Mouse (Mus musculus) forebrain, embryonic 11.5 days (tissue): ENCODE results near the gene Chst4. TPM values are rescaled to one million over a fixed set of nuclear protein-coding genes. Genes with fewer than 3 reads are reported as not detected.

Experiments used
- ATAC-seq: fragments of 200-750 bp; cut with Nextera tagmentation; replicated peaks from 2 replicates; pipeline ENCODE4 v1.8.0; 2017; ENCODE audit warnings: moderate TSS enrichment; ENCODE audit not compliant: low FRiP score
- DNase-seq: peaks from one replicate; pipeline ENCODE4 v3.0.0-alpha.2; 2017; ENCODE audit warnings: low spot score
- H3K27ac ChIP-seq: fragments of 300-500 bp; sonication (generic); 2 replicates; pipeline ENCODE4 v1.5.1; 2014; ENCODE audit warnings: low read depth, low read length
- H3K27me3 ChIP-seq: fragments of 300-500 bp; sonication (generic); 2 replicates; pipeline ENCODE4 v1.6.1; 2014; ENCODE audit warnings: mild to moderate bottlenecking, low read length, mixed read lengths; ENCODE audit not compliant: control insufficient read depth, insufficient read depth
- H3K36me3 ChIP-seq: fragments of 300-500 bp; sonication (generic); 2 replicates; pipeline ENCODE4 v1.6.1; 2014; ENCODE audit warnings: mild to moderate bottlenecking, low read length, moderate library complexity, mixed read lengths; ENCODE audit not compliant: control insufficient read depth, insufficient read depth
- H3K4me1 ChIP-seq: fragments of 300-500 bp; sonication (generic); replicated peaks from 2 replicates; pipeline ENCODE4 v1.6.1; 2014; ENCODE audit warnings: low read length, mixed read lengths; ENCODE audit not compliant: control insufficient read depth, insufficient read depth
- H3K4me2 ChIP-seq: fragments of 300-500 bp; sonication (generic); 2 replicates; pipeline ENCODE4 v1.6.1; 2014; ENCODE audit warnings: low read depth, mild to moderate bottlenecking, low read length, moderate library complexity, mixed read lengths; ENCODE audit not compliant: severe bottlenecking
- H3K4me3 ChIP-seq: fragments of 300-500 bp; sonication (generic); 2 replicates; pipeline ENCODE4 v1.5.1; 2014; ENCODE audit warnings: low read depth, low read length
- H3K9ac ChIP-seq: fragments of 300-500 bp; sonication (generic); 2 replicates; pipeline ENCODE4 v1.6.1; 2014; ENCODE audit warnings: low read length
- H3K9me3 ChIP-seq: fragments of 300-500 bp; sonication (generic); 2 replicates; pipeline ENCODE4 v1.6.1; 2016; ENCODE audit warnings: low read length, mixed read lengths; ENCODE audit not compliant: control insufficient read depth
- WGBS: fragments of 180-500 bp; shearing (Covaris S2); extraction: QIAGEN DNeasy Blood & Tissue Kit; methylation state at CpG from one replicate; pipeline ENCODE4 v1.1.7; 2014; 5-methylcytosine and 5-hydroxymethylcytosine counted together
- polyA plus RNA-seq: library from polyadenylated mRNA; unstranded; fragments of >200 nt; fragmentation: Nextera tagmentation; extraction: Ambion mirVana; gene quantifications from 2 replicates; pipeline ENCODE4 v1.2.1, GENCODE M21; 2014

Chst4 gene
- polyA plus RNA-seq = not detected in 2 replicates

DNA sequence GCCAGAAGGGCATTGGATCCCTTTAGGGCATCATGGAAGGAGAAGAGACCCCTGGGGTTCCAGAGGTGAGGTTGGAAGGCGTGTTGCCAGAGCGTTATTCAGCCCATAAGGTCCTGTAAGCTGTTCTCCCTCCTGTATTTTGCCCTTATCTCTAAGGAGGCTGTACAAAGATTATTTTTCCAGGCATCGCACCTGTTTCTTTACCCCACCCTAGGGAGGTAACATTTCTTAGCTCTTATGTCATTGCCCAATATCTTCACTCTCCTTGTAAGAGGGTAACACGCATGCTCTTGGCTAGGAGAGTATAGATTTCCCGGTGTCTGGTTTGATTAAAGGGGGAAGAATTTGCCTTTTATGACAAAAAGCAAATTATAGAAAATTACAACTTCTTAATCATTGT, at the start of gene Chst4:
Chst4 (minus strand) TSS at position 82 of the 400 bp plus-strand sequence.
- Histone ChIP-seq H3K27ac (no peak within 1 kb of the TSS), H3K4me2 (no peak within 1 kb of the TSS), H3K4me3 (no peak within 1 kb of the TSS), H3K36me3 (no peaks in the 10 kb centered on the region), H3K9me3 (peaks cover 3% of the 10 kb centered on the region; the same call in 1 of the 2 replicates), H3K4me1 (no peaks in the 10 kb centered on the region), H3K27me3 (no peaks in the 10 kb centered on the region), H3K9ac (no peak within 1 kb of the TSS)
- DNase-seq (no peak), ATAC-seq (no peak)
- 87% methylated on average over 5 of the region's 5 CpGs for WGBS

DNA sequence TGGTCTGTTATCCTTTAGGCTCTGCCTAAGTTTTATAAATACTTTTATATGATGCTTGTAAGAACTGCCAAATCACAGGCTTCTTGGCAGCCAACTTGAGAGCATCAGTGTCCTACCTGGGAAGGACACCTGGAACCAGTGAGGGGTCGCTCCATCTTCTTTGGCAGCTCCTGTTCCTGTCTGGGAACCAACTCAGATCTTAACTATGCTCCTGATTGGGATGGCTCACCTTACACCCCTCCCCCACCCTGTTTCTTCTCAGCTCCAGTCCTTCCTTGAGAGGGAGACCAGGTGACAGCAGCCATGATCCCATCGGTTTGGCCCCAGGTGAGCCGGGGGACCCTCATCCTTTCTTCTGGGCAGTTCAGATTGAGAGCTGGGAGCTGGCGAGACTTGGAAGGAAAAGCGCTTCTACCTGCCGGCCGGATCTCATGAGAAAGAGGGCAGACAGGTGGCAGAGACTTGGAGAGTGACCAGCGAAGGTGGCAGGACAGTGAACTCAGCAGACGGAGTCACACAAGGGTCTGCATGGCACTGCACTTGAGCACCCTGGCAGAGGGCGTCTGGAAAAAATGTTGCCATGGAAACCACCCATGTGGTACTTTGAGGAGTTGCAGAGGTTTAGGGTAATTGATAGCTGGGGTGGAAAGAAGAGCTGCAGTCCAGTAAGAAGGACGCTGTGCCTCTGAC, 43.0 kb upstream of the Chst4 start:
- 81% methylated on average over 11 of the region's 11 CpGs for WGBS
- H3K4me3 ChIP-seq = no peak overlapping the region
- ATAC-seq = no peak
- H3K27ac ChIP-seq = no peak overlapping the region
- H3K9ac ChIP-seq = no peak overlapping the region
- H3K9me3 ChIP-seq = no peaks in the 10 kb centered on the region
- no peak overlapping the region for H3K4me2 ChIP-seq
- H3K4me1 ChIP-seq = peaks cover 2% of the 10 kb centered on the region; the same call in 1 of the 2 replicates
- no peaks in the 10 kb centered on the region; the same call in 1 of the 2 replicates for H3K36me3 ChIP-seq
- H3K27me3 ChIP-seq = no peaks in the 10 kb centered on the region
- DNase-seq = no peak

DNA sequence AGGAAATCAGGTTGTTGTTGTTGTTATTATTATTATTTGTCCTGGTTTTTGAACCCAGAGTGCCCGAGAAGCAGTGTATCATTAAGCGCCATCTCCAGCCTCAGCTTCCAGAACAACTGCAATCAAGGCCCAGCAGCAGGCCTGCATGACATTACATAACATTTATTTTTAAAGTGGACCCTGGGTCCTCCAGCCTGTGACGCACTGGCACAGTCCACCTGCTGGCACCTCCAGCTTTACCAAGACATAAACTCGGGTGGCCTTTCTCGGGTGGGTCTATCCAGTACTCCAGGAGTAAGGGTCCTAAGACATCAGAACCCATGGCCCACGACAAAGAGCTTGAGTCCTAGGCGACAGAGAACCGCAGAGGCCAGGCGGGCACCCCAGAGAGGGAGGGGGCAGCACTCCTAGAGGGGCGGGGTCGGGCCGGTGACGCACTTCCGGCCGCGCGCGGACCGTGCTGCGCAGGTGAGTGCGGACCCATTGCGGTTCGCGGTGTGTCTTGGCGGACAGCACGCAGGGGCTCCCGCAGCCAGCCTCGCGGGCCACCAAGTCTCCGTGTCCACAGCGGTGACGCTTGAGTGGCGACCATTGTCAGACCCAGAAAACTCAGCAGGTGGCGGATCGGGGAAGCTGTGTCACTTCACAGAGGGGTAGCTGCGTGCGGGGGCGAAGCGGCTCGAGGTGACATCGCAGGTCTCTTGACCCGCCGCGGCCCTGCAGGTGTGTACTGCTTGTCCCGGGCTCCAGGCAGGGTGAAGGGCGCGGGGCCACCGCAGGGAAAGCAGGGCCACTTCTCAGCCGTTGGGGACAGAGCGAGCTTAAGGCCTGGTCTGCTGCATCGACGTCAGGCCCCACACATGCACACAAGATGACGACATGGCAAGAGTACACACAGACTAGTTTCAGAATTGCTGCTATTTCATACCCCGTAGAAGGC, 40.0 kb upstream of the Chst4 start, which contains the start of gene Zfp612:
Zfp612 (plus strand) TSS at position 465 of the 940 bp plus-strand sequence.
- peak; percentile 85 for DNase-seq
- H3K9me3 ChIP-seq = no peaks in the 10 kb centered on the region
- no peaks in the 10 kb centered on the region for H3K27me3 ChIP-seq
- no peaks in the 10 kb centered on the region for H3K36me3 ChIP-seq
- peak; percentile 96 for ATAC-seq
- no peak within 1 kb of the TSS for H3K27ac ChIP-seq
- H3K4me3 ChIP-seq = peak within 1 kb of the TSS; percentile 74
- peaks cover 2% of the 10 kb centered on the region; the same call in 1 of the 2 replicates for H3K4me1 ChIP-seq
- 7% methylated on average over 54 of the region's 54 CpGs for WGBS
- H3K4me2 ChIP-seq = peak within 1 kb of the TSS; percentile 85
- peak within 1 kb of the TSS; percentile 78 for H3K9ac ChIP-seq

DNA sequence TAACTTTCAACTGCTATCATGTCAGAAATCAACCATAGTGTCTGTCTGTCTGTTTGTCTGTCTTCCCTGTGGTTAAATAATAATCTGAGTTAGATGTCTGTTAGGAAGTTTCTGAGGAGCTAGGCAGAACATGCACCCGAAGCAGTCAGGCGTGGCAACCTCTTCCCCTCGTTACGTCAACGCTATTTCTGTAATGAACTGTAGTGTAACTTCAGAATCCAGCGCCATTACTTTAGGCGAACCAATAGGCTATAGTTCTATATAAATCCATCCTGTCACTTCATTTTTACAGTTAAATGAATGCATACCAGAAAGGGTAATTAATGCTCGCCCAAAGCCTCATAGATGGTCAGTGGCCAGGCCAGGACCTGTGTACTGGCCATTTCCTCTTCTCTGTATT, 35.0 kb upstream of the Chst4 start:
- Histone ChIP-seq H3K27ac (no peak overlapping the region), H3K4me1 (no peaks in the 10 kb centered on the region; the same call in 1 of the 2 replicates), H3K4me3 (no peak overlapping the region), H3K36me3 (no peaks in the 10 kb centered on the region), H3K4me2 (no peak overlapping the region), H3K27me3 (no peaks in the 10 kb centered on the region), H3K9me3 (no peaks in the 10 kb centered on the region), H3K9ac (no peak overlapping the region)
- WGBS = 83% methylated on average over 8 of the region's 8 CpGs
- ATAC-seq (no peak), DNase-seq (no peak)

DNA sequence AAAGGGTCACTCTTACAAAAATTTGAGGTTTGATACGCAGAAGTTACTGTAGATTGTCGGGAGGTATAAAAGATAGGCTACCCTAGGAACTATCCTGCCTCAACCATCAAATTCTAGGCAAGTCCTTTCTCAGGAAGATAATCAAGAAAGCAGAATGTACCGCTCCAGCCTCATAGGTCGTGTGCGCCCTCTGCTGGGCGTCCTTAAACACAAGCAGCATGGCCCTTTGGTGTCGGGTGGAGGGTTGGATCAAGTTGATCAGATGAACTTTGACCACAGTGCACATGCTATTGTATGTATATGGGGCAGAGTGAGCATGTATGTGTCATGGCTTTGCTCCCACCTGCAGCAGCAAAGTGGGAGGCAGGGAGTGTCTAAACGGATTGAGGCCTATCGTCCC, 32.1 kb upstream of the Chst4 start:
- H3K27ac ChIP-seq = no peak overlapping the region
- H3K4me3 ChIP-seq = no peak overlapping the region
- no peaks in the 10 kb centered on the region for H3K4me1 ChIP-seq
- ATAC-seq (no peak; the same call in 1 of the 2 replicates), DNase-seq (peak; percentile 81)
- no peak overlapping the region for H3K9ac ChIP-seq
- no peak overlapping the region for H3K4me2 ChIP-seq
- 17% methylated on average over 9 of the region's 9 CpGs for WGBS
- no peaks in the 10 kb centered on the region for H3K9me3 ChIP-seq
- H3K27me3 ChIP-seq = no peaks in the 10 kb centered on the region
- H3K36me3 ChIP-seq = no peaks in the 10 kb centered on the region

DNA sequence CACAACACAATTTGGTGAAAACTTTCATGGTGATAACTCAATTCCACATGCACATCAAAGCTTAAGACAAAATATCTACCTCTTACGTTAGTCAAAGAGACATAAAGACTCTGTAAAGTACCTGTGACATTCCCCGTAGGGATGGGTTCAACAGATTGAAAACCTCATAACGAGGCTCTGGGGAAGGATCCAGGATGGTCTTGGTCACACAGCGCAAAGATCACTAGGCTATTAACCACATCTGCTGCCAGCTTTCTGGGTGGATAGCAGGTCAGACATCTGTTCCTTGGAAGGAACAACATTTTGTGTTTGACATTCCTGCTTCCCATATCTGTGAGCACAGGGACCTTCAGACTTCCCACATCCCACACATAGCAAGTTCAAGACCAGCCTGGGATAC, 30.2 kb upstream of the Chst4 start:
- no peak overlapping the region for H3K27ac ChIP-seq
- no peak for DNase-seq
- H3K27me3 ChIP-seq = no peaks in the 10 kb centered on the region
- no peaks in the 10 kb centered on the region for H3K4me1 ChIP-seq
- no peak for ATAC-seq
- H3K9ac ChIP-seq = no peak overlapping the region
- WGBS = 93% methylated on average over 4 of the region's 4 CpGs
- no peak overlapping the region for H3K4me2 ChIP-seq
- H3K4me3 ChIP-seq = no peak overlapping the region
- H3K36me3 ChIP-seq = no peaks in the 10 kb centered on the region
- H3K9me3 ChIP-seq = no peaks in the 10 kb centered on the region

DNA sequence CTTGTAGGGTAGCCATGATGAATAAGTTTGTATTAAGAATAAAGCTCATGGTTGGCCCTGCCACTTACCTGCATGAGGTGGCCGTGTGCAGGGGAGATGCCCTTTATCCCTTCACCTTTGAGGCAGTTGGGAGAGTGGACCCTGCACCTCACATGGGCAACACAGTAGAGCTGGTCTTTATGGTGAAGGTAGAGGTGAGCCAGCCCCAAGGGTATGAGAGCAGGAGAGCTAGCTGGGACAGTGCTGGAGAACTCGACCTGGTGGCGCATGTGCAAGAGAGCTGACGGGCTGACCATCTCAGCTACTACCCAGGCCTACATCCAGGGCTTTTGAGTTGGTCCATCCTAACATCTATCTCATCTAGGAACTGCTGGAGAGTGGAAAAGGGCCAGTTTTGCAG, 26.1 kb upstream of the Chst4 start:
- ATAC-seq (no peak), DNase-seq (no peak)
- Histone ChIP-seq H3K27me3 (no peaks in the 10 kb centered on the region), H3K36me3 (no peaks in the 10 kb centered on the region), H3K4me3 (no peak overlapping the region), H3K4me1 (no peaks in the 10 kb centered on the region), H3K9ac (no peak overlapping the region), H3K27ac (no peak overlapping the region), H3K4me2 (no peak overlapping the region), H3K9me3 (no peaks in the 10 kb centered on the region)
- 90% methylated on average over 4 of the region's 4 CpGs for WGBS

DNA sequence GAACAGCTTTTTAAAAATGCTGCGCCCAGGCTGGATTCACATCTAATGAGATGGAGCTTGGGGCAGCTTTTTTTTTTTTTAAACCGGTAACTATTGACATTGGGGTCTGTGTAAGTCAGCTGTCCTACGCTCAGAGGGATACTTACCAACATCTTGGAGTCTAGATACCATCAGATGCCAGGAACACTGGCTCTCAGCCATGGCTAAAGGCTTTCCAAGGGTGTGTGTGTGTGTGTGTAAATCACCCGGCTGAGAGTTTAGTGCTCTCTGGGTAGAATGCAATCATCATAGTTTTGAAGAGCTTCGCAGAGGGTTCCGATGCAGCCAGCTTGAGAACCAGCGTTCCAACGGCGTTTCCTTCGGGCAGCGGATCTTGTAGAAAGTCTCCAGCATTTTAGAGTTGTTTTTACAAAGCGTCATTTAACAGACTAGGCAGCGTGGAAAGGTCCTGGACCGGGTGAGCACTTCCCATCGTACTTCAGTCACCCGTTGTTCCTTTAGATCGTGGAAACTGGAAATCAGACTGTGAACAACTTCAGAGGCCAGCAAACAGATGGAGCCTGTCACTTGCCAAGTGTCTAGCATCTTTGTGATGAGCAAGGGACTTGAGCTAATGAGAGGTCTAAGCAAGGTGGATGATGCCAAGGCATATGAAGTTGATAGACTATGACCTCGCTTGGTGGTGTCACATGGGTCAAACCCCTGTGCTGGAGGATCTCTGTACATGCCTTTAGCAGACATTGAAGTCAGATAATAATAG, 25.2 kb upstream of the Chst4 start:
- Histone ChIP-seq H3K27ac (no peak overlapping the region), H3K27me3 (no peaks in the 10 kb centered on the region), H3K9me3 (no peaks in the 10 kb centered on the region), H3K4me2 (no peak overlapping the region), H3K4me1 (no peaks in the 10 kb centered on the region), H3K4me3 (no peak overlapping the region), H3K9ac (no peak overlapping the region), H3K36me3 (no peaks in the 10 kb centered on the region)
- DNase-seq (no peak), ATAC-seq (no peak)
- 94% methylated on average over 18 of the region's 18 CpGs for WGBS
